Mouse (Mus musculus): ENCODE data around the gene Stk24.
A peak's percentile ranks its signal among the peaks of the same experiment; 100 is the strongest.

Stk24 gene

DNA sequence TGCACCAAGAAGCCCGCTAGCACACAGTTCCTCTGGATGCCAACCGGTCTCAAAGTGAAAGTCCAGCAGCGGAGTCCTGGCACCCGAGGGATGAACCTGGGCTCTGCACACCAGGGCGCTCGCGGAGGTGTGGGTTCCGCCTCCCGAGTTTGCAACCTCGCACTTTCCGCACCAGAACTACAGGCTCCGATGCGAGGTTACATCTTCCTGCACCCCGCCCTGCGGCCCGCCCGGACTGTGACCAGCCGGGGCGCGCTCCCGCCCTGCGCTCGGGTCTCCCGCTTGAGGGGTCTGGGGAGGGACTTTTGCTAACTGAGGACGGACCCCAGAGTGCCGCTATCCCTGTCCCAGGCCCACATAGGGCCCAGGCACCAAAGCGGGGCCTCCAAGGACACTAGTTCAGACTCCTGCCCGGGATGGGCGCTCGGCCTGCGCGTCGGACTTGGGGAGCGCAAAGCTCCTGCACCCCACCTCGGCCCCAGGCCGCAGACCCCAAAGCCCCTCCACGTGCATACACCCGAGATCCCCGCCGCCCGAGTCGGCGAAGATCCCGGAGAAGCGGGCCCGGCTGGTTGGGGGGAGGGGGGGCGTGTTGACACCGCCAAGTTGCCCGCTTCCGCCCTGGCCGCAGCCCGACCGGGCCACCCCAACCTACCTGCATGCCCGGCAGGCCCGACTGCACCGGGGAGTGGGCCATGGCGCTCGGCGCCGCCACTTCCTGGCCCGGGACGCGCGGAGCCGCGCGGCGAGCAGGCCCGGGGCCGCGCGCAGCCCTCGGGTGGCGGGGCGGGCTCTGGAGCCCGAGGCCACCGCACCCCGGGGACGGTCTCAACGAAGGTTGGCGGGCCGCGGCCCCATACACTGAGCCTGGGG lies 1.3 kb downstream of the Stk24 start:
- peak; percentile 39 for DNase-seq

- DNase-seq, result no peak
These were observed 3.2 kb downstream of the Stk24 start for GRCm38 (mm10) chr14:121376566-121376965.

- no peak for DNase-seq
These were observed 5.9 kb downstream of the Stk24 start for GRCm38 (mm10) chr14:121373901-121374300.

DNA sequence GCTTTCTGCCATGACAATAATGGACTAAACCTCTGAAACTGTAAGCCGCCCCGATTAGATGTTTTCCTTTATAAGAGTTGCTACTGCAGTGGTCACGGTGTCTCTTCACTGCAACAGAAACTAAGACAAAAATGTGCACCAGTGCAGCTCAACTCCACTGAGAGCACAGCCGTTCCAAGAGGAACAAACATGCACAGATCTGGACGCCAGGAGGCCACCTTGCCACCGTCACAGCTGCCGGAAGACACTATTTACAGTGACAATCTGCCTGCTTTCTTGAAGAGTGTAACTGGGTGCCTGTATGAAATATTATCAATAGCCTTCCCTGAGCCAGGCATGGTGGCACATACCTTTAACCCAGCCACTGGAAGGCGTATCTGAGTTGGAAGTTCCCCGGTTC lies 6.8 kb downstream of the Stk24 start:
- DNase-seq, result no peak

DNA sequence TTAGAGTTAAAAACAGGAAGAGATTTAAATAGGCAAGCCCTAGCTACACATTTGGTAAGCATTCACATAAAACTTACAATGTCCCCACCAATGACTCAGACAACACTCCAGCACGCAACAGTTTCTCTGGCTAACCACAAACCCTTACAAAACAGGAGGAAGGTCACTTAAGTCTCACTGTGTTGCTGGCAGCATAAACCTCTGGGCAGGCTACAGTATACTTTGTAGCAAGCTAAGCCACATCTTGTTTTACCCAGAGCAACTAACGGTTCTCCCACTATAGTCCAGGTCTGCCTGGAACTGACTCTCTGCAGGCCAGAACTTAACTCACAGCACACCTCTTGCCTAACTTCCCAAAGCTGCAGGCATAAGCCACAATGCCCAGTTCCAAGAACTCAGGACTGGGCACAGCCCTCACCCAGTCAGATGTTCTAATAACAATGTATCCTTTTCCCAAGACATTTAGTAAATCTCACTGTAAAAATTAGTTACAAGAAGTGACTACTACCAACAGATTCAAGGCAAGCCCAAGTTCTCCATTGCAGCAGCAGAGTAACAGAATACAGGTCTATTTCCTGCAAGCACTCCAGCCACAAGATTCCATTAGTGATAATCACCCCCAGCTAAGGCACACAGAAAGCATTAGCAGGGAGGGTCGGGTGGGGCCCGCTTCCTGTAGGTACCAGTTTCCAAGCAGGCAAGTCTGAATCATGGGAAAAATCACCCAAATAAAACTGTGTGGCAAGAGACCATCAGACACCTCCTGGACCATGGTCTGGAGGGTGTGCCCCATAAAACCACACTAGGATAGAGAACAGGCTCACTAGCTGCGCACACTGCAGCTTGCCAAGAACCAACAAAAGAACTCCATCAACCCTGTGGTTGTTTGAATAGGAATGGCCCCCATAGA lies 7.6 kb downstream of the Stk24 start:
- no peak for DNase-seq

DNA sequence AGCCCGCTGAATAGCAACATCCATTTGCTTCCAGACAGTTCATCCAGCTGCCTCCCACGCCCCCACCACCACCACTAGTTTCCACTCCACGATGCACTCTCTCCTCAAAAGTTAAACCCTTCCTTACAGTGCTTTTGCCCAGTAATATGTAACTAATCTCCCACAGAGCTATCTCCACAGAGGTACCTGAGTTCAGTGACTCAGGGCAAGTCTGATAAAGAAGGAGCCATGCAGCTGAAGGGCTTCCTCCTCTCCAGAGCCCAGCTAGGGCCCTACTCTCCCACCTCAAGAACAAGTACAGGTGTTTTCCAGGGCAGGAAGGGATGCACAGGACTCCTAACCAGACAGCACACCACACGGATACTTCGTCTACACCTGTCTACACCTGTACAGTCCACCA lies 10.4 kb downstream of the Stk24 start:
- DNase-seq, result no peak

DNA sequence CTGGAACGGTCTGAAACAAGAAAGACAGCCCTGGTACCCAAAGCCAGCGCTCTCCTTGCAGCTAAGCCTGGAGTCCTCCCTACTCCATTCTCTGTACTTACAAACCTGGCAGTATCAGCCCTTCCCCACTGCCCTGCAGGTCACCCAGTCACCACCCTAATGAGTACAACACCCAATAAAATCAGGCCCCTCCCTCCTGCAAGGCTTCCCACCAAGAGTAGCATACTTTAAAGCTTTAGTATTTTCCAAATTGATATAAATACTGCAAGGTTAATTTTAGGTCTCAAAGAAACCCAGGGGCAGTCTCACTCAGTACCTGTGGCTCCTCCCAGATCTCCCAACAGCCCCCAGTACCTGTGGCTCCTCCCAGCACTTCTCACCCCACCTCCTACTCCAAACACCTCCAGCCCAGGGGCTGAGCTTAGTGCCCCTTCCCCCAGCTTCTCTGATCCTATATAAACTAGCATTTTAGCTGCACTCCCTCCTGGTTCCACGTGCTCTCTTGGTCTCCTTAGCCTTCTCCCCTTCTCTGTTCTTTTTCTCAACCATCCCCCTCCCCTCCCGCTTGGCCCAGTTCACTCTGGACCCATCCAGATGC lies 11.6 kb downstream of the Stk24 start:
- DNase-seq, result no peak

GRCm38 (mm10) chr14:121365991-121366728 lies 13.7 kb downstream of the Stk24 start:
- no peak for DNase-seq

DNA sequence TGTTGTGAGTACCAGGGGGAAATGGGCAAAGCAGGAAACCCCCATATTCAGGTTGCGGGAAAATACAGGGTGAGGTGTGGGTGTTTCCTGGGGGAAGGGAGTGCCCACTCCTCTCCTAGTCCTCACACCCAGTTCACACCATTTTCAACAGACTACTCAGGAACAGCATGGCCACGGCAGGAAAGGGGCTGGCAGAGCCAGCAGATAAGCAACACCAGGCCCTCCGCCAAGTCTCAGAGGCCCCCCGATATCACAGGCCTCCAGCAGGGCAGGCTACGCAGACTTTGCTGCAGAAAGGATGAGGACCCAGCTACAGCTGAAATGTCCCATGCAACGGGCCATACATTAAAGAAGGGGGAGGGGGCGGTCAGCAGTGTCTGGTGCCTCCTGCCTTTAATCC lies 14.4 kb downstream of the Stk24 start:
- no peak for DNase-seq

DNA sequence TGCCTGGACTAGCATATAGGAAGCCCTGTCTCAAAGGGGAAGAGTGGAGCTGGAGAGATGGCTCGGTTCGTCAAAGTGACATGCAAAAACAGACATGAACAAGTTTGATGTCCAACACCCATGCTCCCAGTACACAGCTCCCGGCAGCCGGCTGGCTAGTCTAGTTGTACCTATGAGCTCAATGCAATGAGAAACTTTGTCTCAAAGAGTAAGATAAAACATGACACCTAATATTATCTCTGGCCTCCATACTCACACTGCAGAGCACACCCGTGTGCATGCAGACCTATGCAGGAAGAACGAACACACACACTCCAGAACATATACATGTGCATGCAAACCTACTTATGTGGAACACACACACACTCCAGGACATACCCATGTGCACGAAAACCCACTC lies 15.5 kb downstream of the Stk24 start:
- no peak for DNase-seq

DNA sequence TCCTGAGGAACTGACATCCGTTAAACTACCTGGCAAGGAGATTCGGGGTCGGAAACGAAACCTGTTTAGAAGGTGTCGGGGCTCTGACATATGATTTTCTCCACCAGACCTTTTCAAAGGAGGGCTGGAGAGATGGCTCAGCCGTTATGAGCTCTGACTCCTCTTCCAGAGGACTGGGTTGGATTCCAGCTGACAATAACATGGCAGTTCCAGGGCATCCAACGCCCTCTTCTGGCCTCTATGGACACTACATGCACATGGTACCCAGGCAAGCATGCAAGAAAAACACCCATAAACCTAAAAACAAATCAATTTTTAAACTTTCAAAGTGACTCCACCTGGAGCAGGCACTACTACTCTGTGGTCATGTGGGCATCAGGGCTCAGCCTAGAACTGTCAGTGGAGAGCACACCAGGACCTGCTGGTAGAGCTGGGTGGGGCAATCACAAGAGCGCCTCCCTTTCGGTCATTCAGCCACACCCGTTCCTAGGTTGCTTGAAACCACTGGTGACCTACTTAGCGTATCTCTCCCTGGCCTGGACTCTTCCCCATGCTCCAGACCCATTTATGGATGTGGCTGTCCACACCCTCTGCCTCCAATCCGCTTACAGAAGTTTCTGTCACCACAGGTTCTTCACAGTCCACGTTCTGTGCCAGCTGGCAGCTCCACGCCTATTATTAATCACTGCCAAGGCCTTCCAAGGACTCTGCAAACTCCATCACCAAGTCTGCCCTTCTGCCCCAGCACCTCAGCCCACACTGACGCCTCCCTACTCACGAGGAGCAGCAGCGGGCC lies 18.3 kb downstream of the Stk24 start:
- DNase-seq, result no peak

DNA sequence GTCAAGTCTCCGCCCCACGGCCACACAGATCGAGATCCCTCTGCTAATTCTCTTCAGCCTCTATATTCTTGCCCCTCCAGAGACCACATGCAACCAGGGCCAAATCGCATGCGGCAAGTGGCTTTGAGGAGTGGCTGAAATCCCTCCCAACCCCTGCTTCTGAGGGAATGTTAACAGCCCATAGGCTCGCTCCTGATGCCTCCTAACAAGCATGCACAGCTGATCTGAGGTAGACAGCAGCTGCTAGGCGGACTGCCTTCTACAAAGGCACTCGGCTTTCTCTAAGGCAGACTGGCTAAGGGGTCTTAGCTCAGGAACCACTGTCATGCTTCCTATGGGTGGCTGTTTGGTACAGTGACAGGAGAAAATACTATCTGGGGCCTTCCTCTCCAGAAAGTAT lies 20.0 kb downstream of the Stk24 start:
- DNase-seq, result no peak

DNA sequence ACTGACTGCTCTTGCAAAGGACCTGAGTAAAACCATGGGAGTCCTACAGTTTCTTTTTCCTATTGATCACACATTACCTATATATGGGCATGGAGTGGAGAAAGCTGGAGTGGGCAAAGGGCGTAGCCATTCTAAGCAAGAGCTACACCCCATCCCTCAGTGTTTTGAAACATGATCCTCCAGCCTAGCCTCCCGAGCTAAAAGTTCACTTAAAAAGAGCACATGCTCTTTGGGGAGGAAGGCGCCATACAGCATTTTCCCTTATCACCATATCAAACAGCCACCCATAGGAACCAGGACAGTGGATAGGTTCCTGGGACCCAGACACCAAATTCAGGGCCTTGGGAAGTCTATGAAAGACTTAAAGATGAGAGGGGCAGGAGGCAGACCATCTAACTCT lies 20.8 kb downstream of the Stk24 start:
- no peak for DNase-seq

DNA sequence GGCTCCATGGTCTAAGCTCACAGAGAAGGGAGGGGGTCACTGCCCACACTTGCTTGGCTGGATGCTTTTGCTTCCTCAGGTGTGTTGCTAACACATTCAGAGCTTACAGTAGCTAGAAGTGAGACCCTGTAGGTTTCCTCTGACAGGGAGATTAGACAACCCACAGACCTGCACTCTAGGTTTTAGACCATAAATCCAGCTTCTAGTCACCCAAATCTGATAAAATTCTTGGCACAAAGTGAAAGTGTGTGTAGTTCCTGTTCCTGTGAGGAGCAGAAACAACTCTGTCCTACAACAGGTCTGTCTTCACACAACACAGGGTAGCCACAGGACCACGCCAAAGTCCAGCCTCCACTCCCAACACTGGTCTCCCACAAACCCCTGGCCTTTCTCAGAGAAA lies 21.5 kb downstream of the Stk24 start:
- DNase-seq, result no peak

DNA sequence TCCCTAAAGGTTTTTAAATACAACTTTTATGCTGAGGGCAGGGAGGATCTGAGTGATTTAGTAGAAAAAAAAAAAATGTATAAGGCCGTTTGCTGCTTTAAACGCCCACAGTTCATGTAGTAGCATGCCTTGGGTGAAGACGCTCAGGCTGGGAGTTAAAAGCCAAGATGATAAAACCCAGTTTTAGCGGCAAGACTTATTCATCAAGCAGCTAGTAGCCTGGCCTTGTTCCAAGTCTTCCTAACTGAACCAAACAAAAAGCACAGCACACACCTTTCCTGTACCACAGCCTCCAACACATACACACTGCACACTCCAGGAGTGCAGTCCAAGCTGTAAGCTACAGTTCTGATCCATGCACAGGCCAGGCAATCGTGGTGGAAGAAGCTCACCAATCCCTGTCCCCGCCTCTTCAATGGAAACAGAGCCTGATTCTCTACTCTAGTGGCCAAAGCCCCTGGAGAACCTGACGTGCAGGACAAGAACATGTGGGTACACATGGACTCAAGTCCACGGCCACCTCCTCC lies 23.4 kb downstream of the Stk24 start:
- no peak for DNase-seq

DNA sequence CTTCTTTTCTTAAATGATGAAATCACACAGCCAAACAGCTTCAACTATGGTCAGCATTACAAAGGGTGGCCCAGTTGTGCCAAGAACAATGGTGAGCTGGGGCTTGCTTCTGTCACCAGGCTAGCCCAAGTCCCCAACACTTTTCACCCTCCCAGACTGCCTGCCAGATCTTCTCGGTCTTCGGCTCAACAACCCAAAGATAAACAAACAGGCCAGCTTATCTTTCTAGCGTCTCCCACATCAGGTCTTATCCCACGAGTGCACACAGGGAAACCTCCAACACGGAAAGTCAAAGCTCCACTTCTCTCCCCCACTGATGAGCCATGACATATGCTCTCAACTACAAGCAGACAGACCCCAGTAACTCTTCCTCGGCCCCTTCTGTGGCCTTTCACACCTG lies 24.1 kb downstream of the Stk24 start:
- no peak for DNase-seq

DNA sequence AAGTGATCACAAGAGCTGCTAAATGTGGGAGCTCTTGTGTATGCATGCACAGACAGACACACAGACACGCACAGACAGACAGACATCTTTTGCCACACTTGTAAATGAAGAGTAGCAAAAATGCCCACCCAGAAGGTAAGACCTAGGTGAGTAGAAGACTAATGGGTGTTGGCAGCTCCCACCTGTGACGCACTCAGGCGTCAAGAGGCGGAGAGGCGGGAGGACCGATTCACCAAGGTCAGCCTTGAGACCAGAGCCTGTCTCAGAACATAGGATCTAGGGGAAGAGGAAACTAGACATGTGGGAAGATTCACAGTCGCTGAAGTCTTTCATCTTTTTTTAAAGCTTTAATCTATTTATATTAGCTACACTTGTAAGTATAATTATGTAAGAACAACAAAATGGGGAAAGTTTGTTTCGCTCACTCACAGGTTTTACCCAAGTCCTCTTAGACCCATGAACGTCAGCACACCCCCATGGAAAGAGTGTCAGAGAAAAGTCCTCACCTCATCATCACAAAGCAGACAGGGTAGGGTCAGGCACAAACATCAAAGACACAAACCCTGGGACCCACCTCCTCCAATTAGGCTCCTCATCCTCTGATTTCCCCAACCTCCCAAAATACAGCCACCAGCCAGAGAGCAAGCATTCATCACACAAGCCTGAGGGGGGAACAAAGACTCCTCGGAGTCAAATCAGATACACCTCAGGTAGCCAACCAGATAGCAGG lies 26.0 kb downstream of the Stk24 start:
- no peak for DNase-seq

- DNase-seq, result no peak
These were observed 27.1 kb downstream of the Stk24 start for GRCm38 (mm10) chr14:121352744-121353143.

GRCm38 (mm10) chr14:121351737-121352136 lies 28.1 kb downstream of the Stk24 start:
- DNase-seq, result no peak

DNA sequence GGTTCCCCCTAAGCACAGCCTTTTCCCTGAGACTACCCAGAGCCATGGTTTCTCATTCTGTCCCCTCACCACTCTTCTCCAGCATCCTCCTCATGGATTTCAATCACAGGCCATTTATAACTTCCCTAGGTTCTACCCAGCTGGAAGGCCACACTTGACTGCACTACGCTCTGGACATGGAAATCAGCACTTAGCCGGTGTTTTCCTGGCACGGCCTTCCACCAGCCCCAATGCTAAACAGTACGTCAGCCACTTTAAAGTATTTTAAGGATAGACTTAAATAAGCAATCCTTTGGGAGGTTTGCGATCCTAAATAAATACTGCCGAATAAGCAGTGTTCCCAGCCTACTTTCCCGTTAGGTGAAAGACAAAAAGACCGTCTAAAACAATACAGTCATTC lies 29.8 kb downstream of the Stk24 start:
- DNase-seq, result no peak

DNA sequence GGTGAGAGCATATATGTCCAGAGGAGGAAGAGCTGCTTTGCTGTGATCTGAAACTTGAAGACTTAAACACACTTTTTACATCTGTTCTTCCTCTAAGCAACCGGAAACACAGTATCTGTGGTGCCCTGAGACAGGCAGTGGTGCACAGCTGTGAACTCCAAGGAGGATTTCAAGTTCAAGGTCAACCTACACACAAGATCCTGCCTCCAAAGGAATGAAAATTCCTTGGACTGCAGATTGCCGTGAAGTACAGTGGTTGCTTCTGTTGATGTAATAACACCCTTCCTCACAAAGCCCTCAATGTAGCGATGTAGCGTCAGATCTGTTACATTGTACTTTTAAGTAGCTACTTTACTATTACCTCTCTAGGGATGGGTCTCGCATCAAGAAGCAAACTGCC lies 30.5 kb downstream of the Stk24 start:
- no peak for DNase-seq

Data from cerebellum, adult 9-10 months (tissue).